Mouse (Mus musculus): Measurements from ENCODE around the gene Nat8f4. TPM values are rescaled to one million over a fixed set of nuclear protein-coding genes. Genes with fewer than 3 reads are reported as not detected.
"Not testable (repeated sequence)": the region's sequence is repeated elsewhere in the genome, so short reads cannot be mapped to it uniquely, and the experiment has no call there.

The Nat8f4 gene
- 10 to 100 TPM; 19.3 to 26.1 (median 22.0) TPM for total RNA-seq (2022)

DNA sequence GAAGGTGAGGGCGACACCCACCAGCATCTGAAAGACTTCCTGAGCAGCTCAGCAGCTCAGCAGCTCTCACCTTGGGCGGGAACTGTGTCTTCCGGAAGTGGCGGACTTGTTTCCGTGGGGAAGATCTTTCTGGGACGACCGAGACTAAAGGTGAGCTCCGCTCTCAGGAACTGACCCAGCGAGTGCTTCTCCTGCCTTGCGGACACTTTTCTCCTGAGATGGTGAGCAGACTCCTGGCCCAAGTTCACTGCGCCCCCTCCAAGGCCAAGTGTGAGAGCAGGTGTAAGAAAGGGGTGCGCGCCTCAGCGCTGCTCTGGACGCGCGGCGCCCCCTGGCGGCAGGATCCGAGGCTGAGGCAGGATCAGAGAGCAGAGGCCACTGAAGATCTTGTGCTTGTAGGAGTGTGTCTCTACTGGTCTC lies at the start of gene Nat8f4:
Gene Nat8f4 (minus strand): TSS at position 243 of the 420 bp plus-strand sequence.
- peak; percentile 78 for DNase-seq

- DNase-seq, result no peak
Observed at GRCm38 (mm10) chr6:85948549-85948948, 43.9 kb upstream of the Nat8f4 start.

DNA sequence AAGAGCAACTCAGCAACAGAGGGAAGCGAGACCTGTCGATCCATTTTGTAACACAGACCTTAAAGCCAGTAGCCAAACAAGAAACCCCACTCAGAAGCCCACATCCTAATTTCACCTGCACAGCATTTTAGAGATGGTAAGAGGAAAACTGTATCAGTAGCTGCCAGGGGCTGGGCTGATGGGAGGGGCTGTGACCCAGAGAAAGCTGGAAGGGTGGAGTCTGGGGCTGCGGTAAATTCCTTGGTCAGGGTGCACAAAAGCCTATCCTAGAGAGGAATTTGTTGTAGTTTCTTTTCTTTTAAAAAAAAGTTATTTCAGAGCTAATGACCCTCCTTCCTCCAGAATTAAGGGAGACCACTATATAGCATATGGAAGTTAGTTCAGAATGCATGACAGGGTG lies 37.8 kb upstream of the Nat8f4 start:
- no peak for DNase-seq

DNA sequence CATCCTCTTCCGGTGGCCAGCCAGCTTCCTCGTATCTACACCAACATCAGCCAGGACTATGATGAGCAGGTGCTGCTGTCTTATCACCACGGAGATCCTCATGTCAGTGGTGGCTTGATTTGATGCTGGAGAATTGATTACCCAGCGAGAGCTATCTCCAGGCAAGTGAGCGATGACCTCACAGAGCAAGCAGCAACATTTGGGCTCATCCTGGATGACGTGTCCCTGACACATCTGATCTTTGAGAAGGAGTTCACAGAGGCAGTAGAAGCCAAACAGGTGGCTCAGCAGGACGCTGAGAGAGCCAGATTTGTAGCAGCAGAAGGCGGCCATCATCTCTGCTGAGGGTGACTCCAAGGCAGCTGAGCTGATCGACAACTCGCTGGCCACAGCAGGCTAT lies 34.0 kb upstream of the Nat8f4 start:
- no peak for DNase-seq

DNA sequence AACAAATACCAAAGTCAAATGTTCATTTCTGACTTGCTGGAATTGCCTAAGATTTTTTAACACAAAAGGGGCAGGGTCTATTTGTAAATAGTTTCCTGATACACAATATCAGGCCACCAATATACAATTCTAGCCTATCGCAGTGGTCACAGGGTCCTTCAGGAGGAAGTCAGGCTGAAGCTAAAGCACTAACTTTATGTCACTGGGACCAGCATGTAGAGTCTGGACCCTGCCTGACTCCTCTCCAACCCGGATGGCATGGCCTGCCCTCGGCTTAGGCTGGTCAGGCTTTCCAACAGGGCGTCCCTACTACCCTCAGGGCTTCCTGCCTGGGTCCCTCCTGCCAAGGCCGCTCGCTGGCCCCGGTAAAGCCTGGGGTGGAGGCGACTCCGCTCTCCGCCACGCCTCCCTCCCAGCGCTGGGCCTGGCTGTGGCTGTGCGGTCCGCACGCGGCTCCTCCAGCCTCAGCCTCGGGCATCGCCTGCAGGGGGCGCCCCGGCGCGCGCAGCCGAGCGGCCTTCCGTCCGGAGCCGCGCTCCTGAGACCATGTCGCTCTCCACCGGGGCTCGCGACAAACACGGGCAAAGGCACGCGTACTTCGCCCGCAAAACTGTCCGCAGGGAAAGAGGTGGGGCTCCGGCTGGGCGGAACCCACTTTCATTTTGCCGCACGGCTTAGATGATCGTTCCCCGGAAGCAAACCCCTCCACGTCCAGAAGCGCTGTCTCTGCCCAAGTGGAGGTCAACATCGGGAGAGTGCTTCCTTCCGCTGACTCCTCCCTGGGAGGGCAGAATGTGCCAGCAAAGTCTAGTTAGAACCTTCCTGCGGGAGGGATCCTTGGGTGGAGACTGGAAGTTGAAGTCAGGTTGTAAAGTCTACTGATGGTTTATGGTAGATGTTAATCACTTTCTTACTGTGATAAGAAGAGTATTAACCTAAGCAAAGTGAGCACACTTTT lies 32.1 kb upstream of the Nat8f4 start:
- peak; percentile 92 for DNase-seq

- DNase-seq, result no peak
Observed at GRCm38 (mm10) chr6:85935646-85936045, 31.0 kb upstream of the Nat8f4 start.

DNA sequence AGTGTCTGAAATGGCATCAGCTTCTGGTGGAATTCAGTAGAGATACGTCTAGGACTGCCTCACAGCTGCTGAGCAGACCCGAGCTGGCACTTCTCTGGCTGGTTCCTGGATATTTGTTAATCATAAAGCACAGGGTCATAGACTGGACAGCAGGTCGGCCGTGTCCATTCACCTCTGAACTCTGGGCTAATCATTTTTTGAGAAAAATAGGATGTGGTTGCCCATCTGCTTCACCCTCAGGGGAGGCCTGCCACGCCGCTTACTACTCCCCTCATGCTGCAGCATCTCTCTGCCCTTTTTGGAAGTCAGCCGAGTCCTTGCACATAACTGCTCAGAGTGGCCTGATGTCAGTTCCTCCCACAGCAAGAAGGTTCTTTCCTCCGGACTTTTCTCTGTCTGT lies 29.4 kb upstream of the Nat8f4 start:
- no peak for DNase-seq

DNA sequence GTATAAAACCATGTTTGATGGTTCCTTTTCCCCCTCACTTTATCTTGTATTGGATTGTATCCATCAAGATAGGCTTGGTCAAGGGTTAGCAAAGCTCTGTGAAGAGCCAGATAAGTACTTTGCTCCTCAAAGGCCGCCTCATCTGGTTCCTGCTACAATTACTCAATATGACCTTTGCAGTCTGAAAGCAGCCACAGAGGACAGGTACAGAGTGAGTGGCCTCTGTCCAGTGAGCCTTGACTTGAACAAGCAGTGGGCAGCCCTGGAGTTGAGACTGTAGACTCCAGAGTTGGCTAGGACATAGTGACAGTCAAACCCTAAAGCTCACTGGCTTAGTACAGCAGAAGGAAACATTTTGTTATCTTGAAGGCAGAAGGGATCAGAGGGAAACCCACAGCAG lies 24.6 kb upstream of the Nat8f4 start:
- DNase-seq, result no peak

- DNase-seq, result no peak
Observed at GRCm38 (mm10) chr6:85927476-85928464, 23.1 kb upstream of the Nat8f4 start.

DNA sequence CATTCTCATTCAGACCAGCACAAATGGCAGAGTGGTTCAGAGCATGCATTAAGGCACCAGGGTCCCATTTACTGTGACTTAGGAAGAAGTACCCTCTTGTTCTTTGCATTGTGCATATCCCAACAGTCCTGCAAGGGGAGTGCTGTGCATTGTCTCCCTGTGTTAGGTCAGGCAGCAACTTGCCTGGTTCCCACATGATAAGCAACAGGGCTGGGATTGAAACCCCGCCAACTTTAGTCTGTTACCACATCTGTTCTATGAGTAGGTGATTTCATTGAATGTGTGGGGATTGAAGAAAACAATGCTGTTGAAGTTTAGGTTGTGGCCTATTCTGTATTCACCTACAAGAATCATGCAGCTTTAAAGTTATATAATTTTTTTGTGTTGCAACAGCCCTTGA lies 22.0 kb upstream of the Nat8f4 start:
- DNase-seq, result no peak

GRCm38 (mm10) chr6:85923643-85924042 lies 19.0 kb upstream of the Nat8f4 start:
- no peak for DNase-seq

DNA sequence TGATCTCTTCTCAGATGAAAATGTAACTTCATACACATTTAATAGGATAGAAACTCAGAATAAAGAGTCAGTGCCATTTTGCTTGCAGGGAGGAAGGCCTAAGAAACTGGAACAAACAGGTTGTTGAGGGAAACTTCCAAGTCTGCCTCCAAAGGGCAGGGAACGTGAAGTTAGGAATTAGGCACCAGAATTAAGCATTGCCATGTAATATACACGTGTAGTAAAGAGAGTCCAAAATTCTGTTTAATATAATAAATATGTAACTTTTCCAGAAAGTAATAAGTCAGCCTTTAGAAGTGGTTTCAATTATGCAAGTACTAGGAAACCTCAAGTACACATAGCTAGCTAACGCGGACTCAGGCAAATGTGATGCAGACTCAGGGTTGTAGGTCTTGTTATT lies 14.7 kb upstream of the Nat8f4 start:
- DNase-seq, result no peak

DNA sequence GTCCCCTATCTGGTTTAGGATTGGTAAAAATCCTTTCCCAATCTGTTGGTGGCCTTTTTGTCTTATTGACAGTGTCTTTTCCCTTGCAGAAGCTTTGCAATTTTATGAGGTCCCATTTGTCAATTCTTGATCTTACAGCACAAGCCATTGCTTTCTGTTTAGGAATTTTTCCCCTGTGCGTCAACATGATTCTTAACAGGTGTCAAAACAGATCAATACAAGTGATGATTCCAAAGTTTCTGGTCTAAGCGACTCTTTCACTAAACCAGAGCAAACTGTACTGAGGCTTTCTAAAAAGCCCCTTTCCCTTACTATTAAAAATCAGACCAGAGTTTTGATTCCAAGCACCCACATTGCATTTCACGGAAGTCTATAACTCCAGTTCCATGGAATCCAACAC lies 13.7 kb upstream of the Nat8f4 start:
- DNase-seq, result not testable (repeated sequence)

DNA sequence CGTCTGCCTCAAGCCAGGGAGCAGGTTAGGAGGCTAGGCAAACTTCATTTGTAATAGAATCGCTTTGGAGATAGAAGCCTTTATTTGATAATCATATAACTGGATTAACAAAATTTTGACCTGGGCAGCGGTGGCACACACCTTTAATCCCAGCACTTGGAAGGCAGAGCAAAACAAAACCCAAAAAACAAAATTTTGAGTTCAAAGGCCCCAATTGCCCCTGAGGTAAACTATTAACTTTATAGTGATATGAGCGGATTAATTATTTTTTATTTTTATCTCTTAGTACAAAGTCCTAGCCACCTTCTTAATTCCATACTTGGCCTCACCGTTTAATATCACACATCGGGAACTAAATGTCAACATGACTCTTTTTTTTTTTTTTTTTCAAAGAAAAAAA lies 11.9 kb upstream of the Nat8f4 start:
- DNase-seq, result no peak

DNA sequence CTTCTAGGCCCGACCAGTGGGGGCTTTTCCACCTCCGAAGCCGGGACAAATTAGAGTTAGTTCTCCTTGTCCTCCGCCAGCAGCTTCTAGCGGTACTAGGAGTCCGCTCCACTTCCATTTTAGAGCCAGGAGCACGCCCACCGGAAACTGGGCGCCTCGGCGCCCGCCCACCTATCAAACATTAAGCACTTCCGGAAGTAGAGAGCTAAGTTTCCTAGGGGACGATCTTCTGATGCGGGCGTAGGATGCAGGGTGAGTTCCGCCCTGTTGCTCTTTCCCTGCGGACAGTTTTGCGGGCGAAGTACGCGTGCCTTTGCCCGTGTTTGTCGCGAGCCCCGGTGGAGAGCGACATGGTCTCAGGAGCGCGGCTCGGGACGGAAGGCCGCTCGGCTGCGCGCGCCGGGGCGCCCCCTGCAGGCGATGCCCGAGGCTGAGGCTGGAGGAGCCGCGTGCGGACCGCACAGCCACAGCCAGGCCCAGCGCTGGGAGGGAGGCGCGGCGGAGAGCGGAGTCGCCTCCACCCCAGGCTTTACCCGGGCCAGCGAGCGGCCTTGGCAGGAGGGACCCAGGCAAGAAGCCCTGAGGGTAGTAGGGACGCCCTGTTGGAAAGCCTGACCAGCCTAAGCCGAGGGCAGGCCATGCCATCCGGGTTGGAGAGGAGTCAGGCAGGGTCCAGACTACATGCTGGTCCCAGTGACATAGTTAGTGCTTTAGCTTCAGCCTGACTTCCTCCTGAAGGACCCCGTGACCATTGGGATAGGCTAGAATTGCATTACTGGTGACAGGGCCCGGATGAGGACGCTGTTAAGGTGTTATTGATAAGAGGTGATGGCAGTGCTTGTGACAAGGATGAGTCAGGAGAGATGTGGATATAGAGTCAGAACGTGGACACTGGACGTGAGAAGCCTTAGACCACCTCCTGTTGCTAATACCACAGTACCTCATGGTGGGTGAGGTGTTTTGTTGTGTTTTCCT lies 11.1 kb upstream of the Nat8f4 start, which contains the start of gene Nat8f1:
Gene Nat8f1 (minus strand): TSS at position 149 of the 975 bp plus-strand sequence.
- DNase-seq, result peak; percentile 87

GRCm38 (mm10) chr6:85915141-85915538 lies 10.5 kb upstream of the Nat8f4 start:
- DNase-seq, result no peak

GRCm38 (mm10) chr6:85911587-85911986 lies 6.9 kb upstream of the Nat8f4 start, which contains the start of gene Tprkb:
Tprkb (plus strand) TSS chr6:85911865.
- no peak for DNase-seq

- DNase-seq, result no peak
Observed at GRCm38 (mm10) chr6:85909704-85910103, 5.0 kb upstream of the Nat8f4 start.

- no peak for DNase-seq
Observed at GRCm38 (mm10) chr6:85908341-85908740, 3.7 kb upstream of the Nat8f4 start.

DNA sequence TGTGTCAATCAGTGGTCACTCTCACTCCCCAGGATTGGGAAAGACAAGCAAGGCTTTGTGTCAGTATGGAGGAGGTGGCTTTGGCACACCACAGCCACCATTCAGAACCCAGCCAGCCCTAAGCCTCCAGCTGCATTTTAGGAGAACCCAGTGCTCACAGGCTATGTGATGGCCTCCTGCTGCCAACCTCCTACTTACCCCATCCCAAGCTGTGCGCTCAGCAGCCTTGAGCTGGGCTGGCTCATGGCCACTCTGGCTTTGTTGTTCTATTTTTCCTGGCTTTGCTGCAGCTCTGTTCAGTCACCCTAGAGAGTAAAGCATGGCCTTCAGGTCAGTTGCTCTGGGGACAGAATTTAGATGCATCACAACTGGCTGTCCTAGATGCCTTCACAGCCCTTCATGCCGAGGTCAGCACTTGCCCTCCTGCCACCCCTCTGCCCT lies 2.2 kb upstream of the Nat8f4 start:
- DNase-seq, result peak; percentile 87

- no peak for DNase-seq
Observed at GRCm38 (mm10) chr6:85902303-85902702, 2.4 kb downstream of the Nat8f4 start.
